Comparison of ENCODE assay signal across 15 mouse cellular contexts in the genomic region with DNA sequence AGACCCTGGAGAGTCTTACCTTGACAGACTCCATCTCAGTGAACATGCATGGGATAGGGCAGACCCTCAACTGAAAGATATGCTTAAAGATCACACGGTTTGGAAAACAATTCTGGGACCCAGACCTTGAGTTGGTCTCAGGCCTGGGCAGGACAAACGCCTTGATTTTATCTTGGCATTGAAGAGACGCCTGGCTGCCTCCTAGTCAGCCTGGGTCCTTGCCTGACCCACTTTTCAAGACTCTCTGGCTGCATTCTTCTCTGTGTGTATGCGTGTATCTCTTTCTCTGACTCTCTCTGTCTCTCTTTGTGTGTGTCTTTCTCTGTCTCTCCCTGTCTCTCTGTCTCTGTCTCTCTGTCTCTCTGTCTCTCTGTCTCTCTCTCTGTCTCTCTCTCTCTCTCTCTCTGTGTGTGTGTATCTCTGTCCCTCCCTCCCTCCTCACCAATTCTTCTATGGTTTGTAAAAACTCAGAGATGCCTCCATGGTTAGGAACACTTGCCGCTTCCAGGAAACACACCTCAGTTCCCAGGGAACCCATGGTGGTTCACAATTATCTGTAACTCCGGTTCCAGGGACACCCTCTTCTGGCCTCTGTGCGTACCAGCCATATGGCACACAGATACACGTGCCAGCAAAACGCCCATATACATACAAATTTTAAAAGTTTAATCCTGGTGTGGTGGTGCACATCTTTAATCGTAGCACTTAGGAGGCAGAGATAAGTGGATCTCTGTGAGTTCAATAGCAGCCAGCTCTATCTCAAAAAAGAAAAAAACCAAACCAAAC.
"Had no signal": no experiment of that assay in that cellular context is flagged by ENCODE, and none has a peak within 500 bp of the region (broad histone marks: within the 10 kb centered on the region; RNA-seq: fewer than 3 reads in every experiment).

No protein-coding gene starts in this region.

- H3K4me3 ChIP-seq: layer of hippocampus, adult 2 months; left cerebral cortex, adult 2 months; limb, embryonic 10.5 days; liver, embryonic 12.5 days; lung, embryonic 15.5 days; megakaryocyte, embryonic 14.5 days; midbrain, embryonic 15.5 days; neural tube, embryonic 12.5 days had no signal

- H3K4me1 ChIP-seq: limb, embryonic 10.5 days; liver, embryonic 12.5 days; megakaryocyte, embryonic 14.5 days; midbrain, embryonic 15.5 days; neural tube, embryonic 12.5 days had no signal

- DNase-seq: kidney, adult 8-10 months; kidney, postnatal 36 days; lung, postnatal 14 days; right cerebral cortex, postnatal 4 days; spleen, adult 18-20 months; thymus, adult 18-20 months; thymus, postnatal 25 days had no signal
